Mouse (Mus musculus): ENCODE measurements around the gene Psmd11.

Gene Psmd11

DNA sequence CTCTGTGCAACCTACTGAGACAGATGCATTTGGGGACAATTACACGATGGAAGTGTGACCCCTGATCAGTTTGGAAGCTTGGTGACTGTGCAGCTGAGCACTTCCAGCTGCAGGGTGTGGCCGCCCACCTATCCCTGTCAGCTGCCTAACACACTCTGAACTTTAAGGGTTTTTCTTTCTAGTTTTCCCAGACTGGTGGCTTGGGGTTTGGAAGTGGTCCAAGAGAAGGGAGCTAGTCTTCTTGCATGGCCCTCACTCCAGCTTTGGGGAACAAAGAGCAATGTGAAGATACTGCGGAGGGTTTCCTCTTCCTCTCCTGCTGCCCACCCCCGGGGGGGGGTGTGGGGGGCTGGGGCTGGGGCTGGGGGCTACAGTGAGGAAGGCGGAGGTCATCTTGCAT, 51.0 kb downstream of the Psmd11 start:
- in situ Hi-C loops (cut with MboI; ENCODE audit: unreplicated experiment in 2 of 2): loop anchor here (5.0 to 10.0 kb wide), 2 partner anchors 45 to 48 kb away; no protein-coding TSS in a partner anchor

DNA sequence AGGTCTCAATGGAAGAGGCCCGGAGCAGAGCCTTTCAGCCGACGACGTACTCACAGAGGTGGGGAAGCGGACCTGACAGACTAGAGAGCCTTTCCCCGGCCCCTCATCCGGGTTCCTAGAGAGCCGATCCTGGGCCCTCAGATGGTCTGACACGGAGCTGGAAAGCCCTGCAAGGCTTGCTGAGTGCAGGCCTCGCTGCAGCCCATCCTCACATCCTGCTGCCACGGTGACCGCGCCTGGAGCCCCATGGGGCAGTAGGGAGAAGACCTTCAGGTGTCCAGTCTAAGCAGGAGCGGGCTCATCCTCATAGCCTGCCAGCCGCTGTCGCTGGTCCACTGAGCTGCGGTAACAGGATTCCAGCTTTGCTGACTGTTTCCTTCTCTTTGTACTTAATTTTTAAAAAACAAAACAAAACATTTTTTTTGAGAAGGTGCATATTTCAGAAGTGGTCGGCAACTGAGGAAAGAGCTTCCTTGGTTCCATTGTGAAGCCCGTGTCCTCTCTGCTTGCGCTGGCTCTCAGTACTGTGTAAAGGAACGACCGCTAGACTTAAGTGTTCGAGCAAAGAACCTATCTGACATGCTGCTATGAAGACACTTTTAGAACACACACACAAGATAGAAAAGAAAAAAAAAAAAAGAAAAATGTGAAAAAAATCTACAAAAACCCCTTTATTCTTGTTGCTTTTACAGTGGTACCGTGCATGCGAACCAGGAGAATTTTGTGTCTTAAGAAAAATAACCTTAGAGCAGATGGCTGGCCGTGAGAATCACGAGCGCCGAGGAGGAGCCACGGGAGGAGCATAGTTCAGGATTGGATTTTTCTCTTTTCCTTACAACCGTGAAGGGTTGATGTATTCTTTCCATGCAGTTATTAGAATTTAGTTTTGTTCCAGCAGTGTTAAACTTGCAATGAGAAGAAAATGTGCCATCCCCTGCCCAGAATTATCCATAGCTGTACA, 51.8 kb downstream of the Psmd11 start:
- in situ Hi-C loops (cut with MboI; ENCODE audit: unreplicated experiment in 2 of 2): loop anchor here (5.0 to 10.0 kb wide), 2 partner anchors 45 to 47 kb away; no protein-coding TSS in a partner anchor

DNA sequence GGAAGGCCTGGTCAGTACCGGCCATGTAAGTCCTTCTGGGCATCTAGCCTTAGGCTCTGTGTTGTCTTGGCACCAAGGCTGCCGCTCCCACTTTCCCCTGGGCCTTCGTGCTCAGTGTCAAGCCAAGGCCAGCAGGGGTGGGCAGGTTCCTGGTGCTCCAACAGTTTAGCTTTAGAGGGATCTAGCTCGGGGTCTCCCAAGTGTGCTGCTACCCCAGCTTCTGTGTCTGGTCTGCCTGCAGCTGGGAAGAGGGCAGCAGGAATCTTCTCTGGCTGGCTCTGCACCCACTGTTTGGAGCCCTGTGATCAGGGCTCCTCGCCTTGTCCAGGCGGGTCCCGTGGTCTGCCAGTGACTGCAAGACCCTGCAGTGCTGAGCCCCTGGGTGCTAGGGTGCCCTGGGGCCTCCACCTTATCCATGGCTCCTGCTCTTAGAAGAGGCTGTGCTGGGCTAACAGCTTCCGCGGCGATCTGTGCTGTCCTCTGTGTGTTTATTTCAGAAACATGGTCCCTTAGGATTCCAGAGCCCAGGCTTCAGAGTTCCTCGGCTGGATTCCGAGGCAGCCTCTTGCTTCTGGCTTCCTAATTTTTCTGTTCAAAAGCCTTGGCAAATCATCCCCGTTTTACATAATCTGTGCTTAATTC, 53.1 kb downstream of the Psmd11 start:
- in situ Hi-C loops (cut with MboI; ENCODE audit: unreplicated experiment in 2 of 2): no loop called here

DNA sequence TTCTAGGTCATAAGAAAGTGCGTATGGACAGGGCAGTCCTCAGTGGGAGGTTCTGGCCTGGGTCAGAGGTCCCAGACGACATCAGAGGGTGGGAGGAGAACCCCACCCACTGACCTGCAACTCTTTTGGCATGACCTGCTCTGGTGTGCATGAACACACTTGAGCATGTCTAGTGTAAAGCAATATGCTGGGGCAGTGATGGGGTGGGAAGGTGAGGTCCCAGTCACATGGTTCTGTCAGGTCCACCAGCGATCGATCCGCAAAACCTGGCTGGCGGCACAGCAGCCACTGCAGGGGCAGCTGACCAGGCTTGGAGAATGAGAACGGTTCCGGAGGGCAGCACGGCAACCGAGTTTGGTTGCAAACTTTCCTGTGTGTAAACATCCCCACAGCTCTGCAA, 53.9 kb downstream of the Psmd11 start:
- in situ Hi-C loops (cut with MboI; ENCODE audit: unreplicated experiment in 2 of 2): no loop called here

DNA sequence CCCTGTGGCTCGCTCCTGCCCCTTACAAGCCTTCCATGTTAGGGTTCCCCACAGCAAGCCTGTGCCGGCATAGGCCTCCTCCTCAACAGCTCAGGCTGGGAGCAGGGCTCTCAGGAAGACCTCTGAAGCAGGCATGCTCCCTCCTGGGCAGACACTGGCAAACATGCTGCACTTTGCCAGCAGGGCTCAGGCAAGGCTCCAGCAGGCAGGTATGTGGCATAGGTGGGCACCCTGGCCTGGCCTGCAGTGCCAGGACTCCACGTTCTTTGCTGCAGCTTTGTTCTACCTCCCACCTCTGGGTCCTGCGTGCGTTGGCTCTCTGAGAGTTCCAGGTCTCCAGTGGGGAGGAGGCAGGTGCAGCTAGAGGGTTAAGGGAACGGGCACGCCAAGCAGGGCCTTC, 54.5 kb downstream of the Psmd11 start:
- in situ Hi-C loops (cut with MboI; ENCODE audit: unreplicated experiment in 2 of 2): no loop called here

DNA sequence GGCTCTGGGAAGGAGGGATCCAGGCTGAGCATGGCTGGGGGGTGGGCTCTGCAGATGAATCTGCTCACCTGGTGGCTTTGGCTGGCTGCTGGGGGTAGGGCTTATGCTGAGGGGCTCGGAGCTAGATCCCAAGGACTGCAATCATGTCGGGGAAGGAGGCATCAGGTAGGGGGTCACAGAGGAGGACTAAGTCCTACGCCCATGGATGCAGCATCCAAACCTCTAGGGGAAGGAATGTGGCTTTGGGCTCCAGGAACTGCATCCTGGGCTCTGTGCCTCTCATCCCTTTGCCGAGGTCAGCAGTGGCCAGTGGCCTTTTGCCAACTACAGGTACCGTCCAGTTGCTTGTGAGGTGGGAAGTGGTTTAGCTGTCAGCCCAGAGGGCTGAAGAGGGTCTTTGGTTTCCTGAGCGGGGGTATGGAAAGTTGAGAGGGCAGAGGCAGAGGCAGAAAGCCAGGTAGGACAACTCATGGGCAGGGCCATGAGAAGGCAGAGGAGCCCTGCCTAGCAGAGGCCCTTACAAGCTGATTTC, 55.2 kb downstream of the Psmd11 start:
- in situ Hi-C loops (cut with MboI; ENCODE audit: unreplicated experiment in 2 of 2): no loop called here

DNA sequence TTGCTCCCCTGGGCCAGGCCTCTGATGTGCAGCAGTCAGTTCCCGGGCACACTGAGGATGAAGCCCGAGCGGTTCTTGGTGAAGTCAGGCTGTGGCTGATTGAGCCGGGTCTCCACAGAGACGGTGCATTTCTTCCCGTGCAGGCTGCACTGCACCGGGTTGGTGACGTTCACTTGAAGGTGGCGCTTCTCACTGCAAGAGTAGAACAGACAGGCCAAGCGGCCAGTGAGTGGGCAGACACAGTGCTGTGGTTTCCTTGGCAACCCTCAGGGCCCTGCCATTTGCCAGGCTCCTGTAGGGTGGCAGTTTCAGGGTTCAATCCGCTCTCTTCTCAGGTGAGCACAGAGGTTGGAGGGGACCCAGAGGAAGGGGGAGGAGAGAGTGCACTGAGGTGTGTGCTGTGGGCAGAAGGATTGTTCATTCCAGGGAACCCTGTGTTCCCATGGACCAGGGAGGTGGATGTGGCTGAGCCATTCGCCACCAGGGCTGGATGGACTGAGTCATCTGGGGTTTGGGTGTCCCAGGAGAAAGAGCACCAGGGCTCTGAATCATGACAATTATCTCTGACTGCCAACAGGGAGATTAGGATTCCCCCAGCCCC, 55.9 kb downstream of the Psmd11 start:
- in situ Hi-C loops (cut with MboI; ENCODE audit: unreplicated experiment in 2 of 2): no loop called here

DNA sequence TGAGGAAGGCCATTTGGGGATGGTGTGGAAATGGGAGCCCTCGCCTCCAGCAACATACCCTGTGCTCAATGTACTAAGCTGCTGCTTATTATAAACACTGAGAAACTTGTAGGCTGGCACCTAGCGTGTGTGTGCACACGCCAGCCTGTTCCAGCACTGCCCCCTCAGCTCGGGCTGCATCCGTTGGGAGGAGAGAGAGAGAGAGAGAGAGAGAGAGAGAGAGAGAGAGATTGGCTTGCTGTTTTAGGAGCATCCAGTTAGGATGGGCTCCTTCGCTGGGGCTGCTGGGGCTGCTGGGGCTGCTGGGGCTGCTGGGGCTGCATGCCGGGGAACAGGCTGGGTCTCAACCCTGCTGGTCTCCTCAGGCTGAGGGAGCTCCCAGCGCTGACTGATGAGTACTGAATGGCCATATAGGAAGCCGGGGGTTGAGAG, 56.7 kb downstream of the Psmd11 start:
- in situ Hi-C loops (cut with MboI; ENCODE audit: unreplicated experiment in 2 of 2): no loop called here

DNA sequence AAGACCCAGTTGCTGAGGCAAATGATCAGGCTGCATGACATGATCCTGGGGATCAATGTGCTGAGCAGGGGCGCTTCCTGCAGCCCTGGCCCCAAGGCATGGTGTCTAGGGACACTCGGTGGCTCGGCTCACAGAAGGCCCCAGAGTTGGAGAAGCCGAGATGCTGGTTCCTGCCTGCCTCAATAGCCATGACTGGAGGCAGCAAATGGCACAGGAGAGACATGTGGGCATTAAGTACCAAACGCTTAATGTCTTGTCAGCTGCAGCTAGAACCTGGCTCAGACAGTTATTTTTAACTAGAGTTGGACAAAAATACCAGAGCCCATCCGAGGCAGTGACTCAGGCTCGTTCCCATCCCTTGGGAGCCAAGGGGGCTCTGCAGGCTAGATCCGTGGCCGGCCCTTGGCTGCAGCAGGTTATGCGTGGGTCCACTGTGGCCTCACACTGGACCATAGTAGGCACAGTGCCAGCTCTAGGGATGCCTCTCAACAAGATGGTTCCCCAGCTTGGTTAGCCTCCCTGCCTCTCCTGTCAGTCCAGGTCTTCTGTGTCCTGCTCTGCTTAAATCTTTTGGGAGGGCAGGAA, 57.3 kb downstream of the Psmd11 start:
- in situ Hi-C loops (cut with MboI; ENCODE audit: unreplicated experiment in 2 of 2): no loop called here

DNA sequence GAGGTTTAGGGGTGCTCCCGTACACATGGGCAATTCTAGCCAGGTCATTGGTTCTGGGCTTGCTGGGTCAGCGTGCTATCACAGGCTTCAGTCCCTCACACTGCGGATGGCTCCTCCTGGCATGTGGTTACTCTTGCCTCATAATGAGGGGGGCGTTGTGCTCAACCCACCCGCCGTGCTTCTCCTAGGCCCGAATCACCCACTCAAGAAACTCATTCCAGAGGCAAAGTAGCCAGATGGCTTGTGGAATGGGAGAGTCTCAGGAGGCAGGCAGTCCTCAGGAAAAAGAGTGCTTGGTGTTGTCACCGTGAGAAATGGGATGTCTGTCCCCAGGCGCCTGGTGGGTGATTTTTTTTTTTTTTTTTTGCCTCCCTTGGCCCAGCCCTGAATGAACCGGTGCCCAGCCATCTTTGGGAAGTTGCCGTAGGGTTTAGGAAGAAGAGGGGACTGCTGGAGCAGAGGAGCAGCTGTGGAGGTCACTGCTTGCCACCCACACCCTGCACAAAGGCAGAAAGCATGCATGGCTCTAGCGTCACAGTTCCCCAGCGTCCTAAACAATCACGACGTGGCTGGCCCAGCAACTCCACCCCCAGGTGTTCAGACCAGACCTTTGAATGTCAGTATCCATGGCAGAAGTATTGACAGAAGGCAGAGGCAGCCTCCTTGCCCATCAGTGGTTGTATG, 59.6 kb downstream of the Psmd11 start:
- in situ Hi-C loops (cut with MboI; ENCODE audit: unreplicated experiment in 2 of 2): no loop called here

DNA sequence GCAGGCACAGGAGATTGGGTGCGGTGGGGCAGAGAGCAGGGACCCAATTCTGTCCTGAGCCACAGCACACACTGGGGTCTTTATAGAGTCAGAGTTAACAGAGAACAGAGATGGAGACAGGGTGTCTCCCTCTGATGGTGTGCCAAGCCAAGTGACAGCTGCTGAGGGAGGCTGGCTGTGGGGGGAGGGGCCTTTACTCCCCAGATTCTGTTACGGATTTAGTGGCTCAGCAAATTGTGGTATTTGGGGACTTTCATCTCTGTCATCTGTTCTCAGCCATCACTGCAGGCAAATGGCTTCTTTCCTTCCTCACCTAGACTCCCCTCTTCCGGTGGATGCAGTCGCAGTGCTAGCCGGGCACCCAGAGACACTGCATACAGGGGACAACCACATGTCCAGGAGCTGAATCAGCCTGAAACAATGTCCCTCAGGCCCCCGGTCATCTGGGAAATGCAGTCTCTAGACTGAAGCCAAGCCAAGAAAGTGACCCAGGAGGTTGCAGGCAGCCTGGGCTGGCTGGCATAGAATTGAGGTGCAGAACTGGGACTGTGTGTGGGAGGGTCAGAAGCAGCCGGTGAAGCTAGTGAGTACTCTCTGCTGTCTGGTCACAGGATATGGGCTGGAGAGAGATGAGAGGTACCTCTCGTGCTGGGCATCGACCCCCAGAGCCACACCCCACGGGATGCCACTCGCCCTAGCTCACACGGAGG, 60.9 kb downstream of the Psmd11 start:
- in situ Hi-C loops (cut with MboI; ENCODE audit: unreplicated experiment in 2 of 2): no loop called here

DNA sequence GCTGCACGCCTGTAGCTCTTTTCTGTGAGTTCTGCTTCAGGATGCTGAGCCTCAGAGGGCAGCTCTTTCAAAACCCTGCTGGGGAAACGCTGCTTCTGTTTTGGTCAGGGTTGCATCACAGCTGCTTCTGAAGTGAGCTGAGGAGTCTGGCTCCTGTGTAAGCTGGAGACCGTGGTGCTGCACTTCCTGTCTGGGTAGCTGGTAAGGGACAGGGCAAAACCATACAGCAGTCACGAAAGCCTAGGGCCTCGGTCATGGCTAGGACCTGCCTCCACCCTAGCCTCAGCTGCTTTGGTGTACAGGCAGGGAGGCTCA, 61.4 kb downstream of the Psmd11 start:
- in situ Hi-C loops (cut with MboI; ENCODE audit: unreplicated experiment in 2 of 2): no loop called here

DNA sequence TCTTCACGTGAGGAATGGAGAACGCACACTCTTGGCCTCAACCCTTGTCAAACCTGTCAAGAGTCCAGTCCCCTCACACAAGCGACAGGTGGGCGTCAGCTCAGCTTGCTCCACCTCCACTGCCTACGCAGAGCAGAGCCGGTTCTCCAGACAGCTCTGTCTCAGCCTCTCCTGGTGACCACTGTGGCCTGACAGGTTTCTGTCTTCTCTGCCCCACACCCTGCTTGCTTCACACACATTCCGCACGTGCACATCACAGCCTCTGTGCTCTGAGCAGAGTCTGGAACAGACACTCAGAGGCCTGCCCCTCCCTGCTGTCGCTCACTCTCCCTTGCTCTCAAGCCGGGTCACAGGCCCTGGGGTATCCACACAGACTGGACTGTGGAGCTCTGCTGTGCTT, 62.4 kb downstream of the Psmd11 start:
- in situ Hi-C loops (cut with MboI; ENCODE audit: unreplicated experiment in 2 of 2): no loop called here

DNA sequence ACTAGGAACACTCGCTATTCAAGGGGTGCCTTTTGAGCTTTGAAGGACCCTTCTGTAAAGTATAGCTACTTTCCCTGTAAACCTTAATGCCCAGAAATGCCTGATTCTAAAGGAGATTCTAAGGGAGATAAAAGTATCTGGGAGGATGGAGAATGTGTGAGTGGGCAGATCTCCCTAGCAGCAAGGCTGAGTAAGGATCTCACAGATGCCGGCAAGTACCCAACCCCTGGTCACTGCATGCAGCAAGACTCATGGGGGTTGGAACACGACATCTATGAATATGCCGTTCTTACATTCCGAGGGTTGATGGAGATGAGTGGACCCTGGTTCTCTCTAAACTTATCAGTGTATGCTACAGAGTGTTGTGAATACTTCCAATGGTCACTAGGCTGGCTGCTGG, 64.8 kb downstream of the Psmd11 start:
- in situ Hi-C loops (cut with MboI; ENCODE audit: unreplicated experiment in 2 of 2): no loop called here

DNA sequence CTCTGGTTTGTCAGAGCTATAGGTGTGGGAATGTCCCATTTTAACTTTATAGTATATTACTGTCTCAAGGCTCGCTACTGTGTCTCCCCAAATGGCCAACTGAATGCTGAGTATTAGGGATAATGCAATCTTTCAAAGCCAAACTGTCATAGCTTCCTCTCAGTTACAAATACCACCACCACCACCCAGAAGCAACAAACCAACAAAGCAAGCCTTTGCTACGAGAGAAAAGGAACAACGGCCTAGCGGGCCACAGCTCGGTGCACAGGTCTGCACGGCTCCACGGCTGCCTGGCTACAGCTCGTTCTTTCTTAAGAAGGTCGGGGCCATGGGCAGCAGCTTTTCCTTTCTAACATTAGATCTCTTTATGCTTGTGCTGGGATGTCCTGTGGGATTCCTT, 66.4 kb downstream of the Psmd11 start:
- in situ Hi-C loops (cut with MboI; ENCODE audit: unreplicated experiment in 2 of 2): no loop called here

DNA sequence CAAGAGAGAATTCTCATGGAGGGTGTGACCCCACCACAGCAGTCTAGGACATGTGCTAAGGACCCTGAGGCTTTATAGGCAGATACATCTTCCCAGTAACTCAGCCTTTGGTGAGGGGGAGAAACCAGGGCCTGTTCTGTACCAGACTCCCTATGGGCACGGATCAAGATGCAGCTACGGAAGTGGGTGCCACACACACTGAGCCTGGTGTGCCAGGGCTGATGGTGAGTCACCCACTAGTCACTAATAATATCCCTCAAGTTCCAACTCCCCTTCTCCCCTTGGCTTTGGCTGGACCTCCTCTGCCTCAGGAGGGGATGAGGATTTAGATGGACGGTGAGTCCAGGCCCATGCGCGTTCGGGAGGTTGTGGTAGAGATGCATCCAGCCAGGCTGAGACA, 67.6 kb downstream of the Psmd11 start:
- in situ Hi-C loops (cut with MboI; ENCODE audit: unreplicated experiment in 2 of 2): no loop called here

DNA sequence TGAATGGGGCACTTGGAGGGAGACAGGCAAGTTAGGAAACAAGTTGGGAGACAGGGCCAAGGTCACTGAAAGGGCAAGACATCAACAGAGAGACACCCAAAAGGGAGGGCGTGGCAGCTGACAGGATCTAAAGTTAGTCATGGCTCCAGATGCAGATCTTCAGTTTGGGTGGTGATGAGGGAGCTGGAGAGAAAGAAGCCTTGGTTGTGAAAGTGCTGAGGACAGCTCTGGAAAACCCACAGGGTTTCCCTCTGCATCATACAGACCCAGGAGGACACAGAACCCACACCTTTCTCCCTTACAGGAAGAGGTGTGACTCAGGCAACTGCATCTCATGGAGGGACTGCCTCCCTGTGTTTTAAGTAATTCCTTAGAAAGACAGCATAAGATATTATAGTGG, 68.2 kb downstream of the Psmd11 start:
- in situ Hi-C loops (cut with MboI; ENCODE audit: unreplicated experiment in 2 of 2): no loop called here

DNA sequence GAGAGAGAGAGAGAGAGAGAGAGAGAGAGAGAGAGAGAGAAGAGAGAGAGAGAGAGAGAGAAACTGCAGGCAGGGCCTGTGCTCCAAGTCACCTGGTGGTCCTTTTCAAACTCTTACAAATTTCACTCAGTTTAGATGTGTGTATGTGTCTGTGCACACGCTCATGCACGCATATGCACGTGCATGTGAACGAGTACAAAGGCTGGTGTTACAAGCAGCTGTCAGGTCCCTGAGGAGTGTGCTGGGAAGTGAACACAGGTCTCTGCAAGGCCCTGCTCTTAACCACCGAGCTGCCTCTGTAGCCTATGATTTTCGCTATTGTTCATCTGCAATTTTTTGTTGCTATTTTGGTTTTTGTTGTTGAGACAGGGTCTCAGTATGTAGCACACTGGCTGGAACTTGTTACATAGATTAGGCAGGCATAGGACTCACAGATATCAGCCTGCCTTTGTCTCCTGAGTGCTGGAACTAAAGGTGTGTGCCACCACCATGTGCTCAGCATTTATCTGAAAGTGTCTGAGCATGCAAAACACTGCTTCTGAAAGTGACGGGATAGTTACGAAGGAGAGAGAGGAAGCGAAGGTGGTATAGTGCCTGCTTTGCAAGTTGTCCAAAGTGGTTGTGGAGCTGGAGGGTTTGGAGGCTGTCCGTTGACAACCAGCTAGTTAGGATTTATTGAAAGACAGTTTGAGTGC, 69.0 kb downstream of the Psmd11 start:
- in situ Hi-C loops (cut with MboI; ENCODE audit: unreplicated experiment in 2 of 2): no loop called here

DNA sequence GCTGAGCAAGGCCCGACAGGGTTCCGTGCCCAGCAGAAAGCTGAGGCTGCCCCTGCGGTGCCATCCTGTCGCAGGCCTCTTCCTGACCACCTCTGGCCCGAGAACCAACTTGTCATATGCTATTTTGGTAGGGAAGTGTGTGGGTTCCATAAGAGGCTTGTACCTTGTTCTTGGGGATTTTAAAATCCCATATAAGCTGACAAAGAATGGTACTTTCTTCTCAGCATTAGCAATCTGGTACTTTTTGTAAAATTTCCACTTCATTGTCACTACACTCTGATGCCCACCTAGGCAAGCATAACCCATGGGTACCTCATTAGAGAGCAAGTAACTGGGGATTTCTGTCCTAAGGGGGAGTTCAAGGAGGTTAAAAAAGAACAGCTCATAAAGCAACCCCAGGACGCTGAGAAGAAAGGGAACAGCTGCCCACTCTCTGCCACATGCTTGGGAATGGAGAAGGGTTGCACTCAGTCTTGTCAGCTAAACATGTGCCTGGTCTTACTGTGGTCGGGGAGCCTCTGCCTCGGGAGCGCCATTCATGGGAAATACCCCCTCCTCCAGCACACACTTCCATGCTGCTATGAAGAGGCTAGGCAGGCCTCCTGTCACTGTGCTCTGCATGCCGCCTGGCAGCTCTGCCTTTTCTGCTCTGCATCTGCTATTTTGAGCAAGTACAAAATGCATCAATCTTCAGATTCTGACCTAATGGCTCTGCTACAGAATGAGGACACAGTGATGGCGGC, 70.1 kb downstream of the Psmd11 start:
- in situ Hi-C loops (cut with MboI; ENCODE audit: unreplicated experiment in 2 of 2): no loop called here
